Mouse (Mus musculus): ENCODE results near the gene Mbnl2.
A peak's percentile ranks its signal among the peaks of the same experiment; 100 is the strongest.

Mbnl2 gene

GRCm38 (mm10) chr14:120275246-120276238 lies at the start of gene Mbnl2:
Gene Mbnl2, plus strand, starts transcription at chr14:120275669.
- peak; percentile 96 for DNase-seq (ENCODE audit: low spot score)

GRCm38 (mm10) chr14:120232076-120232496 lies 43.4 kb upstream of the Mbnl2 start:
- peak; percentile 19 for DNase-seq (ENCODE audit: low spot score)

DNA sequence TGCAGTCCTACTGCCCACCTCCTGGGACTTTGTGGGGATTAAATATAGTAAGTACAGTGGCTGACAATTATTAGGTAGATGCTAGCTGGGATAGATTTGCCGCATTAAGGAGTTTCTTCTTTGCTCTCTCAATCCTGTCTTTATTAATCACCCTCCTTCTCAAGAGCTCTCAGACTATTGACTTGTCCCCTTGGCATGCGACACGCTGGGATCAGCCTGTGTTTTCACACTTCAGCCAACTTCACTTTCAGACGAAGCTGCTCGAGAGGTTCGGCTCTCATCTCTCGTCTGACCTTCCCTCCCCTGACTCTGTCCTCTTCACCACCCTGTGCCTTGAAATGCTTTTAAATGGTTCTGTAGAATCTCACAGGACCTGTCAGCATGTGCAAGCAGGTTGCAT lies 39.9 kb upstream of the Mbnl2 start:
- DNase-seq (ENCODE audit: low spot score), result no peak

DNA sequence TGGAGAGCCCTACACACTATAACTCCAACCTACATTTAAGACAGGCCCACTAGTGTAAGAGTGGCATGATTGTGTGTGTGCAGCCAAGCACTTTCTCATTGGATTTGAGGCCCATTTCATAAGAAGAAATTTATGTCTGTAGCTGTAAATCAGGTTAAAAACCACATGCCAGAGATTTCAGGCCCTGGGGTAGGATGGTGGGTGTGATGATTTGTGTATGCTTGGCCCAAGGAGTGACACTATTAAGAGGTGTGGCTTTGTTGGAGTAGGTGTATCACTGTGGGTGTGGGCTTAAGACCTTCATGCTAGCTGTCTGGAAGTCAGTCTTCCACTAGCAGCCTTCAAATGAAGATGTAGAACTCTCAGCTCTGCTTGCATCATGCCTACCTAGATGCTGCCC lies 37.0 kb upstream of the Mbnl2 start:
- DNase-seq (ENCODE audit: low spot score), result no peak

DNA sequence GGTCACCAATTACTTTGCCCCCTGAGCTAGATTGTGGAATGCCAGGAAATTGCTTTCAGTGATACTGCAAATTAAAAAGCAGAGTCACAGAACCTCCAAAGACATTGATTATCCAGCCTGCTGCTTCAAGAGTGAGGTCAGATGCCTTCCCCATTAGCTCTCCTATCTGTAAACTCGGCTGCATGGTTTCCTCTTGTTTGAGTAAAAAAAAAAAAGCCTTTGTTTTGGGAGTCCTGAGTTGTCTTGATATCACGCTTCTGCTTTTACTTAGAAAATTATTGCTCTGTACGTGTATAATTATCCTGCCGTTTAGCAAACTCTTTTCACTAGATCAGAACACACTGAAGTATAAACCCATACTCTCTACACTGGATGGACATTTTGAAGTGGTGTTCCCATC lies 35.3 kb upstream of the Mbnl2 start:
- DNase-seq (ENCODE audit: low spot score), result no peak

DNA sequence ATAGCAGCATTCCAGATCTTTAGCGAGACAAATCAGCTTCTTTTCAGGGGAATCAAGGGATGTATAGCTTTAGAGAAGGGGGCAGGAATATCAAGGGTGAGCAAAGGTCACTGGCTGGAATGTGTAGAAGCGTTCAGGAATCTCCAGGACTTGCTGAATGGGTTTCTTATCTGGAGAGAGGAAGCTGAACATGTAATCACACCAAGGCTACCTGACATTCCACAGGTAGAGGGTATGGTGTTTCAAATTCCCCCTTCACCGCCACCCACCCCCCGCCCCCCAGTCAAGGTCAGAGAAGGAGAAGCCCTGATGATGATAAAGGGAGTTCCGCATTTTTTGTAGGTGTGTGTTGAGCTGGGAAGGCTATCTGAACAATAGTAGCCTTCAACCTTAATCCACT lies 32.8 kb upstream of the Mbnl2 start:
- peak; percentile 60 for DNase-seq (ENCODE audit: low spot score)

- DNase-seq (ENCODE audit: low spot score), result no peak
Measured at GRCm38 (mm10) chr14:120245081-120245705, 30.3 kb upstream of the Mbnl2 start.

DNA sequence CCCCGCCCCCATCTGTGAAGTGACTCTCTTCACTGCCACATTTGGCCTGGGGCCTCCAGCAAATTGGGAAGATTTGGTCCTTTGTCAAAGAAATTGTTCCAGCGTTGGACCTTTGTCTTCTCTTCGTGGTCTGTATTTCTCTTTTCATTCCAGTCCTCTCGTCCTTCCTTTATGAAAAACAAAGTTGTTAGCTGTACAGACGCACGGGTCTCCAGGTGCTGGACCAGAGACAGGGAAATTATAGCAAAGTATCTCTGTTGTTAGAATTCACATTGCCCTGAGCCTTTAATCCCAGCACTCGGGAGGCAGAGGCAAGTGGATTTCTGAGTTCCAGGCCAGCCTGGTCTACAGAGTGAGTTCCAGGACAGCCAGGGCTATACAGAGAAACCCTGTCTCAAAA lies 22.1 kb upstream of the Mbnl2 start:
- DNase-seq (ENCODE audit: low spot score), result no peak

- DNase-seq (ENCODE audit: low spot score), result no peak
Measured at GRCm38 (mm10) chr14:120256146-120256545, 19.3 kb upstream of the Mbnl2 start.

- DNase-seq (ENCODE audit: low spot score), result no peak
Measured at GRCm38 (mm10) chr14:120256623-120257384, 18.7 kb upstream of the Mbnl2 start.

DNA sequence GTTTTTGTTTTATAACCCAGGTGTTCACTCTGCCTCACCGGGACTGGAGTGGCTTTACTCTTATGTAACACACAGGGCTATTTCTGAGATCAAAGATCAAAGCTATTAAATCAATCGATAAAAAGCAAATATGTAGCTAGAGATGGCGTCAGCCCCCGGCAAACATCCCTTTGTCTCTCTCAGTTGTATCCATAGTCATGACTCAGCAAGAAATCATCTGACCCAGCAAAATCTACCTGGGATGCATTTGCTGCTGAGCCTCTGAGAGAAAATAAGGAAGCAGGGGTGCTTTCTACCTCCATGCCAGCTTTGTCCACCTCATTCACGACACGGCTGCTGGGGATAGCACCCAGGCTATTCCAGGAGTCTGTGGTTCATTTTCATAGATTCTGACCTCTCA lies 18.0 kb upstream of the Mbnl2 start:
- DNase-seq (ENCODE audit: low spot score), result no peak

DNA sequence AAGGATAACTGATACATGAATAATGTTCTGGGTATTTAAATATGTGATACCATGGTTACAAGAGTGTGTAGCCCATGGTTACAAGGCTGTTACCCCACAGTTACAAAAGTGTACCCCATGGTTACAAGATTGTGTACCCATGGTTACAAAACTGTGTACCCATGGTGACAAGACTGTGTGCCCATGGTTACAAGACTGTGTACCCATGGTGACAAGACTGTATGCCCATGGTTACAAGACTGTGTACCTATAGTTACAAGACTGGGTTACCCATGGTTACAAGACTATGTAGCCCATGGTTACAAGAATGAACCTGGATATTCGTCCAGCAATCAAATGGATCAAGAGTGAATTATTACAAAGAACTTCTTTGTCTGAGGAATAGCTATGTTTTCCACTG lies 16.0 kb upstream of the Mbnl2 start:
- no peak for DNase-seq (ENCODE audit: low spot score)

GRCm38 (mm10) chr14:120261606-120262005 lies 13.9 kb upstream of the Mbnl2 start:
- DNase-seq (ENCODE audit: low spot score), result no peak

DNA sequence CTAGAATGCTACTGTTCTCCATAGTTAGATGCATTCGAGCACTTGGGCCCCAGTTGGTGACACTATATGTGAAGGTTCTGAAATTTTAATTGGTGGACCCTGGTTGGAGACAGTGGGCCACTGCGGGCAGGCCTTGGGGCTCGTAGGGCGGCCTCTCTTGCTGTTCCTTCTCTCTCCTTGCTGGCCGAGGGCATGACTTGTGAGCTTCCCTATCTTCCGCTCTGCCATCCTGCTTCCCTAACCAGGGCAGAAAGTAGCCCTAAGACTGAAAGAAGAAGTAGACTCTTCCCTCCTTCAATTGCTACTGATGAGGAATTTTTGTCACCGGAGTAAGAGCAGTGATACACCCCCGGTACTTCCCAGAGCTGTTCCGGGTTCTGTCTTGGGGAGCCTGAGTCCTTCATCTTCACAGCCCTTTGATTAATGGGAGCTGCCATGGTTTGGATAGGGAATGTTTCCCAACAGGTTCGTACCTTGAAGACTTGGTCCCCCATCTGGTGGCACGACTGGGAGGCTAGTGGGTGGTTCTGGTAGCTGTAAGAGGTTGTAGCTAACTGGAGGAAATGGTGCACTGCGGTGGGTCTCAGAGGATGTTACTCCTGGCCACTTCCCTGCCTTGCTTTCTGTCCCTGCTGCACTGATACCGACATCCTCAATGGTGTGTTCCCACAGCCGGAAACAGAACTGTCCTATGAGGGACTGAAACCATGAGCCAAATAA lies 12.6 kb upstream of the Mbnl2 start:
- no peak for DNase-seq (ENCODE audit: low spot score)

DNA sequence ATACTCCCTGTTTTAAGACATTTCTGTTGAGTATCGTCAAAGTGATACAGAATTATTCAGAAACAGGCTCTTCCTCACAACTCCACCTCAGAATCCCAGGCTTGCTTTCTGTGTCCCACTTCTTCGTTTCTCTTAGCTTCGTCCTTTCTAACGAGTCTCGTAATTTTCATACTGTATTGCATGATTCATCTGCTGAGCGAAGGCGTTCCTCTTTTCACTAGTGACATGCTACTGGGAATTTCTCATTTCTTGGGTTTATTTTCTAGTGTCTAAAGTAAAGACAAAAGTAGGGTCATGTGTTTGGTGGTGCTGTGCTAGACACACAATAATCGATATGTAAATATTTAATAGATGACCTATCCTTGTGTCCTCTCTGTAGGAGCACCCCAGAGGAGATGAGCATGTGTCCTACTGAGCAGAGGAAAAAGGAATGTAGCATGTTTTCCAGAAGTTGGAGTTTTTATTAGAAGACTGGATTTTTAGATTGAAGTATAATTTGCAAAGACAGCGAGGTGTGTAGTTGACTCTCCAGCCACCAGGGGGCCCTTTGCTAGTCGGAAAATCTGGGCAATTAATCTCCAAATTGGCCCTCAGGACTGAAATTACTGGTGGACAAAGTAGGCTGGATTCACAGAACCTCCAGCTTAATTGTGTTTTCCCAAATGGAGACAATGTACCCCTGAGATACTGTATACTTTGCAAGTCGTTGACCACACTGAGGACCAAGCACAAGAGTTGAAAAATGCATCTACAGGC lies 11.9 kb upstream of the Mbnl2 start:
- no peak for DNase-seq (ENCODE audit: low spot score)

DNA sequence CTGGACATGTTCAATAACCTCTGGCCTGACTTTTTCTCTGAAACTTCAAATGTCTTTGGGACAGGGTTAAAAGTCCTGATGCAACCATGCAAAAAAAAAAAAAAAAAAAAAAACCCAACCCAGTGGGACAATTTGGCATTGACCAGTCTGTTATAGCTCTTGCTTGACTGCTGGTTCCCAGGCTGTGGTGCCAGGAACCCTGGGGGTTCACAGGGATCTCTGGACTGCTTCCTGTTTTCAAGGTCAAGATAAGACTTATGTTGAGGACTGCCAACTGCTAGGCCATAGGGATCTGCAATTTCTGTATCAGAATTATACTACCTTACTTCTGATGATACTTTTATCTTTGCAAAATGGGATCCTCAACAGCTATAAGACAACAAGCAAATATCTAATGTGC lies 9.6 kb upstream of the Mbnl2 start:
- DNase-seq (ENCODE audit: low spot score), result no peak

DNA sequence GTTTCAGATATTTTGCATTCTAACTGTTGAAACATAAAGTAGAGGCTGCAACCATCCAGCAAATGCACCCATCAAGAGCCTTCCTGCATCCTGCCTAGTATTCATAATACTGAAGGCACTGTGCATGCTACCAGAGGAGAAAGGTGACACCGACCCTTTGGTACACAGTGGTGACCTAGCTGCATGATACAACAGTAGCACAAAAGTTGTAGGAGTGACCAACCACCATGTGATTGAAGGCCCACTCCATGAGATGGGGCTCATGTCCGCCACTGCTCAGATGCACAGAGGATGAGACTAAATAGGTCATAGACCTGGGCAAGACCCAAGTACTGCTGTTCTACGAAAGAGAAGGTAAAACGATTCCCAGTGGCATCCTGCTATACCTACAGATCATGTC lies 8.3 kb upstream of the Mbnl2 start:
- DNase-seq (ENCODE audit: low spot score), result no peak

DNA sequence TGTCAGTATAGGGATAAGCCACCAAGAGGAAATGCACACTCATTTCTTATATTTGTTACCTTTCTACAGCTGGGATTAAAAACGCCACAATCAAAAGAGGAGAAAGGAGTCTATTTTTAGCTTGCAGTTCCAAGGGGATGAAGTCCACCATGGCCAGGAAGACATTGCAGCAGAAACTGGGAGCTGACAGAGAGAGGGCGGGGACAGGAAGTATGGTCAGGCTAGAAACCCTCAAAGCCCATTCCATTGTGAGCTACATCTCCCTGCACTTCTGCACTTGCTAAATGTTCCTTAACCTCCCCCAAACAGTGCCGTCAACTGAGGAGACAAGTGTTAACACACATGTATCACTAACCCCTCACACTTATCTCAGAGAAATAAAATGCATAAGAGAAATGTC lies 5.4 kb upstream of the Mbnl2 start:
- no peak for DNase-seq (ENCODE audit: low spot score)

DNA sequence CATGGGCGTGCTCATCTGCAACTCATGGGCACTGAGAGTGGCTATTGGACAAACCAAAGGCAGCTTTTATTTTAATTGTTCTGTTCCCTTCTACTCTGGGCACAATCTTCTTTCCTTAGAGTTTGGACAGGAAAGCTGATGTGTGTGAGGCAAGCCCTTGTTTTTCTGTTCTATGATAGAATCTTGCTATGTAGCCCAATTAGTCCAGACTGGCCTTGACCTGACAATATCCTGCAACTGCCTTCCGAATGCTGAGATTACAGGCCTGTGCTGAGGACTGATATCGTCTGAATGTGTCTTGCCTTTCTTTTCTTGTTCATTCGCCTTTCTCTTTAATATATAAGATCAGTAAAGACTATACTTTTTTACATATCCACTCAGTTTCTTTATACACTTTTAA lies 4.8 kb upstream of the Mbnl2 start:
- DNase-seq (ENCODE audit: low spot score), result no peak

GRCm38 (mm10) chr14:120271096-120271495 lies 4.4 kb upstream of the Mbnl2 start:
- DNase-seq (ENCODE audit: low spot score), result peak; percentile 69

GRCm38 (mm10) chr14:120273766-120274165 lies 1.7 kb upstream of the Mbnl2 start:
- DNase-seq (ENCODE audit: low spot score), result no peak
